Mouse (Mus musculus): ENCODE measurements around the gene Fam19a4.

GRCm38 (mm10) chr6:96802981-96803380 is 257.2 kb downstream of the Fam19a4 start:
- TF ChIP-seq CTCF (conservative IDR thresholded peaks at IDR 0.05; ENCODE audit: low read length), result no peak
- no peak for TF ChIP-seq POU5F1 (IDR thresholded peaks at IDR 0.05; ENCODE audit: borderline replicate concordance, low read length)
- TF ChIP-seq NANOG (IDR thresholded peaks at IDR 0.05; ENCODE audit: borderline replicate concordance, low read length), result no peak

Data from E14TG2a.4 (cell line).